Mouse (Mus musculus): ENCODE measurements at regions not wholly inside any gene's neighbourhood (a gene's known extent, or its start where the extent isn't known, plus 50 kb on each side); places are given as distances from the start of the nearest gene placed in this dataset.

GRCm38 (mm10) chr2:45878656-45879055 is 761.5 kb upstream of the Zeb2 start:
- no peak for DNase-seq (ENCODE audit: low read depth, low spot score)

DNA sequence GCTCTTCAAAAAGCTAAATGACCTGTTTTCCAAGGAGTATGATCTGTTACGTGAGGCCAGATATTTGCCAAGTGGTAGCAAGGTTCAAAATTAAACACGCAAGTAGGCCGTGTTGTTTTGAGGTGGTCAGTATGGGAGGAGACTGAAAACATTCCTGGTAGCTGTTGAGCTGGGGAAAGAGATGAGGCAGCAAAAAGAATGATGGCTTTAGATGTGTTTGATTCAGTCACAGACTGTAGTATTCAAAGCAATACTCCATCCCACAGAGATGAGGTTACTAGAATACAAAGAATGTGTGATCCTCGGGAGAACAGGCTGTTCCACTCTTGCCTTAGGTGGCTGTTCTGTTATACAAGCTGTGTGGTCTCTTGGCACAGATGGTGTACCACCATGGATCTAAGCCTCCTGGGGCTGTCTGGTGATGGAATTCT is 742.7 kb upstream of the Zeb2 start:
- no peak for DNase-seq (ENCODE audit: low read depth, low spot score)

GRCm38 (mm10) chr2:45859445-45859844 is 742.2 kb upstream of the Zeb2 start:
- no peak for DNase-seq (ENCODE audit: low read depth, low spot score)

DNA sequence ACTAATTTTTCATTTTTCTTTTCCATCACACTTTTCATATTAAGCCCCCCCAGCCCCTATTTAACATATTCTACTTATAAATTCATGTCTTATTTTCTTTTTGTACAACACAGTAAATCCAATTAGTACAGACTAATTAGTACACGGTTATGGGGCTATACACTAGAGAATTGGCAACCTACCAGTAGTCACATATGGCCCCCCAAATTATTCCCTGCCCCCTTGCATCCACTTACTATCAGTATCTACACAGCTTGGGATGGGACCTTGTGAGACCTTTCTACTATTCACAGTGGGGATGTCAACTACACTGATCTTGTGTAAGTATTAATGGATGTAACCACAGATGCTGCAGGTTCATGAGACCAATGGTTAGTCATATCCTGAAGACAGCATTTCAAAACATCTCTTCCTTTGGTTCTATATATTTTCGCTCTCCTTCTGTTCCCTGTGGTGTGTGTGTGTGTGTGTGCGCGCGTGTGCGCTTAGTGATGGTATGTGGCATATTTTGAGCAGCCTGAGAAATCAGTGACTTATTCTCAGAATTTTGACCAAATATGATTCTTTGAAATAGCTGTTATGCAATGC is 732.9 kb upstream of the Zeb2 start:
- DNase-seq (ENCODE audit: low read depth, low spot score) = no peak

DNA sequence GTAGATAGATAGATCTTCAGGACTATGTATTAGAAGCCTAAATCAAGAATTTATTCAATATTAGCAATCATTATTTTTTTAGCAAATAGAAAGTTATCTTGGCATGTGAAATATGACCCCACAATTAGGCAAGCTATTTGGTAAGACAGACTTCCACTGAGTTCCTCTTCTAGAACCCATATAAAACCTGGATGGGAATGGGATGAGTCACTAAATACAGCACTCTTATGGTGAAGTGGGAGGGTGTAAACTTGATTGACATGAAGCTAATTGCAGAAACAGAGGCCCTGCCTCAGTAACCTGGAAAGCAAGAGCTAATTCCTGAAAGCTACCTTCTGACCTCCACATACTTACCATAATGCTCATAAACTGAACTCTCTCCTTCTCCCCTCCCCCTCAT is 723.2 kb upstream of the Zeb2 start:
- no peak for DNase-seq (ENCODE audit: low read depth, low spot score)

DNA sequence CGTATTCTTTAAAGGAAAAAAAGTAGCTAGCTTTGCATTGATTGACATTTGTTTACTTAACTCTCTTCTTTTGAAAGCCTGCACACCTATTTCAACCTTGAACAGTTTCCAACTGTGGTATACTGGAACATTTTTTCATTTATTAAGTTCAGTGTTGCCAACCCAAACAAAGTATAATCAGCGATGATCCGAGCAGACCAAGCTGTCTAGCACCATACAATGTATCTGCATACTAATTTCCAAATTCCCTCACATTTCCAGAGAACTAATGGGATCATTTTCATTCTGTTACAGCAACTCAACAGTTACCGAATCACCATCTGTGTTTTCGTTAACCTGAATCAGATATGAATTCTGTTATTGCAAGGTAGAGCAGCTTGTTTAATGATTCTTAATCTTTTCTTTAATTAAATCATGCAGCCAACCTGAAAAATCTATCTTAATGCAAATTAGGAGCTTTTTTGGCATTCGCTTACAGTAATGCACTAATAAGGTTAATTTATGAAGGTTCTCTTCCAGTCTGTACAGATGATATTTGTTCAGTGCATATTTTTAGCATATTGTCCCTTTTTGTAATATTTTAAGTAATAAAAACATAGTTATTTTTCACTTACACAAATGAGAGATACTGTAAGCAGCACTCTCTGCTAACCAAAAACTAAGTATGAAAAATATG is 719.5 kb upstream of the Zeb2 start:
- DNase-seq (ENCODE audit: low read depth, low spot score) = no peak

DNA sequence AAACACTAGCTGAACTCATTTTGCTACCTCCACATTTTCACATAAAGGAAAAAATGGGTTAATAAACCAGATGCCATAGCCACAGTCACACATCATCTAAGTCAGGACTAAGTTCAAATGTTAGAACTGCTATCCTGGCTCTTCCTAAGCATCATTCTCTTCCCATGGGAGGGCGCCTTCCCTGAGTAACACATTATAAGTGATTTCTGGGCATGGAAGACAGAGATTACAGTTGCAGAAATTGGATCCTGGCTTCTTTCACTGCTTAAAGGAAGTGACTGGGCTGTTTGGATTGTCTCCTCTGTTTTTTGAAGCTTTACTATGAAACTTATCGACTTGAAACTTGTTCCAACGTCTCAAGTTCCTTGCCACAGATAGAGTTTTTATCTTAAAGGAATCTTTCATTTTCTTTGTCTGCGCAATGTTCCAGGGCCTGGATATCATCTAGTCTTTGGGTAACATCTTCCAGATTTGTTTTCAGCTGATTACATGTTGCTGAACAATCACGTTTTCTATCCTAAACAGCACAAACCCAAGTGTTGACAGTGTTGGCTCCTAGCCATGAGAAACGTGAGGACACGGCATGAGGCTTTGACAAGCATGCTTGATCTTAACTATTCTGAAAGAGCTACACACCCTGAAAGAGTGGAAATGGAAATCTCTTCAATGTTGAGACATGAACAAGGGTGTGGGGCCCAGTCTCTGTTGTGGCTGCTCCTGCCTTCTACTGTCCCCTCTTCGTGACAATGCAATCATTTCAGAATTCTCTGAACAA is 700.9 kb upstream of the Zeb2 start:
- DNase-seq (ENCODE audit: low read depth, low spot score) = no peak

DNA sequence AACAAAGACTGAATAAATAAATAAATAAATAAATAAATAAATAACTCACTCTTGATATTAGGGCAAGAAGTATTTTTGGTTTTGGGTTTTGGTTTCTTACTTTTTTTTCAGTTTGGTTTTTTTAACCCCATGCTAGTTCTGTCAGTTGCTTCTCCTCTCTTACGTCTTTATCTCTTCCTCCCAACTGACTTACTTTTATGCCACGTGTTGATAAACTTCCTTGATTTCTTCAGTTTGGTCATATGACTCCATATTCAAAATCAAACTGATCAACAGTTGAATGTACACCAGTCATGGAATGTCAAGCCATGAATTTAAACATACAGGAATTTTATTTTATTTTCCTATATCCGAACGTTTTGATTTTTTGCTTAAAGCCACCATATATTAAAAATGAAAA is 697.5 kb upstream of the Zeb2 start:
- no peak for DNase-seq (ENCODE audit: low read depth, low spot score)

DNA sequence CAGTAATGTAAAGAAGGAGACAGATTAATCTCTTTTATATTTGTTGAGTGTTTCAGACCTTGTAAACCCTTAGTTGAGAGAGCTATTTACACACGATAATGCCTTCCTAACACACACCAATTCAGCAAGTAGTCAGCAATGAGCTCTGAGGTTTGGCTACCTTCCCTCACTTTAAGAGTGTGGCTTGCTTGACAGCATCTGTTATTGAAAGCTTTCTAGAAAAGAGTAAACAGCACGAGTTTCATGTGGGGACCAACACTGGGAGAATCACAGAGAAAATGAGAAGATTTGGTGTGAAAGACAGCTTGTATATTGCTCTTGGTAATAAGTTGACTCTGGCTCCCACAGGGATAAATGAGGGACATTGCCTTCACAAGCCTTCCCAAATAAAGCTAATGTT is 688.1 kb upstream of the Zeb2 start:
- no peak for DNase-seq (ENCODE audit: low read depth, low spot score)

DNA sequence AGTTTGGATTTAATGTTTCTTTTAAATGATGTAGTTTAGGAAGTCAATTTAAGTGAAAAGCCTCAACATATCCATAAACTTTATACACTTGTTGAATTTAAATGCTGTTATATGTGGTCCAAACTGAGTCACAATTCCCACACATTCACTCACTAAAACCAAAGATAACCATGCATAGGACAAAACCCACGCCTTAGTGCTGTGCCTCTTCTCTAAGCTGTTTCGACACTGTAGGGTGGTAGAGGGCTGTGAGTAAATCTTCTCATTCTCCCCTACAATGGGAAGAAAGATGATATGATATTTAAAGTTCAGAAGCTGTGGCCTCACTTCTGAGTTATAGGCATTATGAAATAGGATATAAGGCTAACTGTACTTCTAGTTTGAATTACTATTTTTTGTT is 682.9 kb upstream of the Zeb2 start:
- no peak for DNase-seq (ENCODE audit: low read depth, low spot score)

DNA sequence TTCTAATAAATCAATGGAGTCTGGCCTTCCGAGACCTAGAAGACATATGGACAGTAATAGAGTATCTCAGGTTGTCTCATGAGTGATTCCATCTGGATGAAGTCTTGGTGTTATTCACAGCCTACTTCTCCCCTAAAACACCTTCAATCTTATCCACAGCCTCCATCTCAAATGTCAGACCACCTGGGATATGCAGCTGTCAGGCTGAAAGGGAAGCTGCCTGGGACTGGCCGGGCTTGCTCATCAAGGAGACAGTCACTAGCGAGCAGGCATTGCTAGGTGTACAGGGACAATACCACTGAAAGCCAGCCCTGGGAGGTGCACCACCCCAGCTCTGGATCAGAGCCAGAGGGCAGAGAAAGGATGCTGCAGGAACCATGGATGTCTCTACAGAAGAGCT is 676.4 kb upstream of the Zeb2 start:
- DNase-seq (ENCODE audit: low read depth, low spot score) = peak; percentile 27

- DNase-seq (ENCODE audit: low read depth, low spot score) = no peak
These were observed 672.5 kb upstream of the Zeb2 start for GRCm38 (mm10) chr2:45789739-45790138.

- no peak for DNase-seq (ENCODE audit: low read depth, low spot score)
These were observed 670.7 kb upstream of the Zeb2 start for GRCm38 (mm10) chr2:45787732-45788390.

GRCm38 (mm10) chr2:45786787-45787186 is 669.6 kb upstream of the Zeb2 start:
- no peak for DNase-seq (ENCODE audit: low read depth, low spot score)

- no peak for DNase-seq (ENCODE audit: low read depth, low spot score)
These were observed 668.5 kb upstream of the Zeb2 start for GRCm38 (mm10) chr2:45785684-45786083.

DNA sequence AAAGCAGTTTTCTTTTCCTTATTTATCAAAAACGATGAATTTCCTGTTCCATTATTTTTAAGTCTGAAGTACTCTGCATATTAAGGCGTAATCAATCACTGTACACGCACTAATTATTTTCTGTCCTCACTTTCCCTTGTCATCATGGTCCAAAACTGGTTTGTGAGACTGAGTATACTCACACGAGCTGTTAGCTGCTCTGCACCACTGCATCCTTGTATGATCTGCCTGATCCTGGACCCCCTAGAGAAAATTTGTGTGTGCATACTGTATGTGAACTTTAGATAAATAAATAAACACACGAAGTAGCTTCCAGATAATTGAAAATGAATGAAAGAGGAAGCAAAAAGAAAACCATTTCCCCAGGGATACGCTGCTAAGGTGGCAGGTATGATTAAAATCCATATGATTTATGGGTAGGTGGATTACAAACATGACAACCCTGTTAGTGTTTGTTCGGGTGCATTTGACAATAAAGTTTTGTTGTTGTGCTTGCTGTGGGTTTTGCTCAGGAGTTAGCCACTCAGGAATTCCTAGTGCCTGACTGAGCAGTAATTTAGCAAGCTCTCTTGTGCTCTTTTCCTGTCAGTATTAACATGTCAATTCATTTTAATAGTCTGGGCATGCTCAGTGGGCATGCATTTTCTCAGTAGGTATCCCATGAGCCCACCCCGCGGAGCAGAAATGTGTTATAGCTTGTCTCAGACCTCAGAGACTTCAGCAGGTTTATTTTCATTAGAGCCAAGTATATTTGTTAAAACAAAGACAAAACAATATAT is 666.6 kb upstream of the Zeb2 start:
- DNase-seq (ENCODE audit: low read depth, low spot score) = no peak

DNA sequence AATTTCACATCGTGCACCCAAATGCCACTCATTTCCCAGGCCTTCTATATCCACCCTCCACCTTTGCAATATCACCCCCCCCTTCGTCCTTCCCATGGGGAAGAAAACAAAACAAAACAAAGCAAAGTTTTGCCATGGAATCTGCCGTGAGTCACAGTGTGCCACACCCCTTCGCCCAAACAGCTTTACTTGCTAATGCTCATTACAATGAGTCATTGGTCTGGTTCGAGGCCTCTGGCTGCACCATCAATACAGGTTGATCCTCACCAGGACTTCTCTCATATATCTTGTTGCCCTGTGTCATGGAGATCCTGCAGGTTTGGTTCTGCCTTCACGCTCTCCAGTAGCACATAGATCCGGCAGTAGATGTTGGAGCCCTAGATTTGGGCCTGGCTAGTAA is 660.3 kb upstream of the Zeb2 start:
- no peak for DNase-seq (ENCODE audit: low read depth, low spot score)

DNA sequence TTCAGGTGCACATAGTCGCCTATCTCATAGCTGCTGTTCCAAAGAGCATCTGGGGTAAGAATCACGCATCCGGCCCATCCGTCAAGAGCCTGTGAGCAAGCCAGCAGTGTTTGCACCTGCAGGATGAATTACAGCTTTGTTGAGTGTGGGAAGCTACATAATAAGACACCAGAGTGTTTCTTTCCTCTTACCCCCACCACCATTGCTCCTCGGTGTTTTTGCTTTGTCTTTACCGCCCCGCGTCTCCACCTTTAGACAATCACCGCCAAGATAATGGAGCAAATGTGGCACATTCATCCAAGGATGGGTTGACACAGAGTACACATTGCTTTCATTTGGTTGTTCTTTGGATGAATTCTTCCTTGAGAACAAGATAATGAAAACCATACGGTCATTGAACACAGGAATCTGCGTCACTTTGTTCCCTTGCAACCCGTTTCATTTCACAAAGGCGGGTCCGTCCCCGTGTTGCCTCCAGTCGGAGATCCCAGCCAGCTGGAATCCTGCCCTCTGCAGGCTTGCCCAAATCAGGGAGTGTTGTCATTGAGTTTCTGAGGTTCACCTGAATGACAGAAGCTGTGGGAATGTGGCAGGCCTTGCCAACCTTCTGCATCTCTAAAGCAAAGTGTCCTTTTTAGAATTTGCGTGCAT is 659.4 kb upstream of the Zeb2 start:
- DNase-seq (ENCODE audit: low read depth, low spot score) = peak; percentile 30

DNA sequence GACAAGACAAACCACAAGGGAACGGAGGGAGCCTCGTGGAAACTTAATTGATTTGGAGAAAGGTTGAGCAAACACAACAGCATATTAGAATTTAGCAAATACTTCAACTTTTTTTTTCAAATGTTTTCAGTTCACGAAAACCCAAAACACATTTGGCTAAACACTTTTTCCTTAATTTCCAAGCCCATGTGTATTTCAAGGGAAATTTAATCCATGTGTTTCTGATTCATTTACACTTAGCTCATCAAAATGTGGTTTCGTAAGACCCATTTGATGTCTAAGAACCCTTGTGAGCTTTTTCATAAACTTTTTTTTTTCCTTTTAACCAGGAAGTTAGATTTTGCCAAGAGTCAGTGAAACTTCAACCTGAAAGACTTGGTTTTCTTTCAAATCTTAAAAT is 658.5 kb upstream of the Zeb2 start:
- no peak for DNase-seq (ENCODE audit: low read depth, low spot score)

- DNase-seq (ENCODE audit: low read depth, low spot score) = no peak
These were observed 657.2 kb upstream of the Zeb2 start for GRCm38 (mm10) chr2:45774416-45774815.

GRCm38 (mm10) chr2:45757176-45757575 is 640.0 kb upstream of the Zeb2 start:
- no peak for DNase-seq (ENCODE audit: low read depth, low spot score)
